Mouse (Mus musculus) left cerebral cortex, adult 2 months (tissue): ENCODE results near the gene Olfr462. TPM values are rescaled to one million over a fixed set of nuclear protein-coding genes. Genes with fewer than 3 reads are reported as not detected.

Source experiments
- DNase-seq, 2 experiments: peaks; one replicate each; pipeline ENCODE4 v3.0.0; 2021 to 2022; ENCODE audit warnings: low spot score in 2 of 2, mixed read lengths in 1 of 2; ENCODE audit errors: extremely low spot score in 1 of 2
- H3K27ac ChIP-seq: fragments of 200-600 bp; 2 replicates; pipeline ENCODE4 v1.8.1; 2022
- H3K4me3 ChIP-seq: fragments of 200-600 bp; 2 replicates; pipeline ENCODE4 v1.8.1; 2022
- CTCF ChIP-seq: fragments of 200-600 bp; IDR thresholded peaks from 2 replicates; pipeline ENCODE4 v1.8.1; 2022; ENCODE audit warnings: antibody characterized with exemption, mild to moderate bottlenecking, moderate library complexity
- intact Hi-C: fragments of 180-260 bp; cut with DNase I; formaldehyde crosslinking; loops from one replicate; pipeline ENCODE4 v1.15.1; 2025
- long read RNA-seq, 2 experiments: library from polyadenylated mRNA; stranded (forward); transcript quantifications; one replicate each; pipeline ENCODE4 v2.0.0; 2021; ENCODE audit warnings: borderline mapping rate in 2 of 2
- total RNA-seq, 2 experiments: library from RNA; stranded (reverse); gene quantifications; 2 replicates each; pipeline ENCODE4 v1.2.3; 2021

The Olfr462 gene
- not detected for total RNA-seq
- long read RNA-seq, experiment 1, result 0 reads
- long read RNA-seq, experiment 2, result 0 reads

- intact Hi-C loops, result no loop called here
- TF ChIP-seq CTCF, result no peak
- no peak within 1 kb of the TSS for H3K4me3 ChIP-seq
These were observed at the start of gene Olfr462 for GRCm38 (mm10) chr11:87892168-87892567. Gene Olfr462, minus strand, starts transcription at chr11:87892268.

GRCm38 (mm10) chr11:87935467-87935866 is 43.4 kb upstream of the Olfr462 start:
- DNase-seq, result no peak
- intact Hi-C loops, result no loop called here
- TF ChIP-seq CTCF, result no peak
- no peak overlapping the region for H3K27ac ChIP-seq
- H3K4me3 ChIP-seq, result no peak overlapping the region

More at GRCm38 (mm10) chr11:87892168-87892567, at the start of gene Olfr462:
- no peak within 1 kb of the TSS for H3K27ac ChIP-seq
- DNase-seq, result no peak

GRCm38 (mm10) chr11:87933731-87934130 is 41.7 kb upstream of the Olfr462 start:
- Histone ChIP-seq H3K4me3 (no peak overlapping the region), H3K27ac (no peak overlapping the region)
- DNase-seq, result no peak
- intact Hi-C loops, result no loop called here
- TF ChIP-seq CTCF, result no peak

GRCm38 (mm10) chr11:87930348-87930747 is 38.3 kb upstream of the Olfr462 start:
- no peak for DNase-seq
- Histone ChIP-seq H3K27ac (no peak overlapping the region), H3K4me3 (no peak overlapping the region)
- TF ChIP-seq CTCF, result no peak
- intact Hi-C loops, result no loop called here

- H3K4me3 ChIP-seq, result no peak within 1 kb of the TSS
- peak within 1 kb of the TSS; percentile 76 for H3K27ac ChIP-seq
- DNase-seq, result no peak
- no peak for TF ChIP-seq CTCF
- intact Hi-C loops, result loop anchor here (2.0 kb wide), 1 partner anchor 158 kb away; no protein-coding TSS in a partner anchor
These were observed 28.9 kb upstream of the Olfr462 start, which contains the start of gene Olfr464 for GRCm38 (mm10) chr11:87920966-87921365. Gene Olfr464, minus strand, starts transcription at chr11:87920967.

GRCm38 (mm10) chr11:87920301-87920700 is 28.2 kb upstream of the Olfr462 start:
- Histone ChIP-seq H3K4me3 (no peak overlapping the region), H3K27ac (peak overlapping the region; percentile 56)
- DNase-seq, result no peak
- TF ChIP-seq CTCF, result no peak
- intact Hi-C loops, result loop anchor here (2.0 kb wide), 1 partner anchor 158 kb away; no protein-coding TSS in a partner anchor

GRCm38 (mm10) chr11:87916005-87916404 is 23.9 kb upstream of the Olfr462 start:
- no peak for TF ChIP-seq CTCF
- H3K27ac ChIP-seq, result no peak overlapping the region
- no peak overlapping the region for H3K4me3 ChIP-seq
- intact Hi-C loops, result no loop called here
- DNase-seq, result no peak

- no peak overlapping the region for H3K27ac ChIP-seq
- DNase-seq, result no peak
- TF ChIP-seq CTCF, result no peak
- intact Hi-C loops, result no loop called here
- H3K4me3 ChIP-seq, result no peak overlapping the region
These were observed 12.3 kb upstream of the Olfr462 start for GRCm38 (mm10) chr11:87904331-87904730.

GRCm38 (mm10) chr11:87897287-87897686 is 5.2 kb upstream of the Olfr462 start, which contains the start of gene Olfr463:
Gene Olfr463, minus strand, starts transcription at chr11:87897387.
- no peak for TF ChIP-seq CTCF
- no peak within 1 kb of the TSS for H3K27ac ChIP-seq
- no peak for DNase-seq
- intact Hi-C loops, result no loop called here
- H3K4me3 ChIP-seq, result no peak within 1 kb of the TSS

- no peak for TF ChIP-seq CTCF
- no peak for DNase-seq
- no peak overlapping the region for H3K4me3 ChIP-seq
- intact Hi-C loops, result no loop called here
- H3K27ac ChIP-seq, result no peak overlapping the region
These were observed 7.2 kb downstream of the Olfr462 start for GRCm38 (mm10) chr11:87884856-87885255.

GRCm38 (mm10) chr11:87883493-87883892 is 8.6 kb downstream of the Olfr462 start:
- TF ChIP-seq CTCF, result peak; percentile 54
- no peak overlapping the region for H3K4me3 ChIP-seq
- no peak overlapping the region for H3K27ac ChIP-seq
- intact Hi-C loops, result no loop called here
- no peak for DNase-seq

- no peak overlapping the region for H3K27ac ChIP-seq
- intact Hi-C loops, result no loop called here
- H3K4me3 ChIP-seq, result no peak overlapping the region
- DNase-seq, result no peak
- no peak for TF ChIP-seq CTCF
These were observed 10.4 kb downstream of the Olfr462 start for GRCm38 (mm10) chr11:87881714-87882113.

- Histone ChIP-seq H3K4me3 (no peak overlapping the region), H3K27ac (no peak overlapping the region)
- no peak for TF ChIP-seq CTCF
- DNase-seq, result no peak
- intact Hi-C loops, result no loop called here
These were observed 12.2 kb downstream of the Olfr462 start for GRCm38 (mm10) chr11:87879826-87880225.

GRCm38 (mm10) chr11:87875436-87875835 is 16.6 kb downstream of the Olfr462 start, which contains the start of gene Epx:
Gene Epx, minus strand, starts transcription at chr11:87875536.
- DNase-seq, result no peak
- intact Hi-C loops, result no loop called here
- no peak within 1 kb of the TSS for H3K27ac ChIP-seq
- TF ChIP-seq CTCF, result no peak
- no peak within 1 kb of the TSS for H3K4me3 ChIP-seq
